Mouse (Mus musculus): ENCODE data around the gene Specc1.

- TF ChIP-seq SMC3 (IDR thresholded peaks at IDR 0.05; ENCODE audit: low read depth, low read length) (no peak), MEF2A (IDR thresholded peaks at IDR 0.05; ENCODE audit: borderline replicate concordance, low read depth, low read length) (no peak), JUND (conservative IDR thresholded peaks at IDR 0.05; ENCODE audit: low read depth, low read length) (no peak), ZMIZ1 (IDR thresholded peaks at IDR 0.05; ENCODE audit: low read depth, low read length) (no peak)
Measured at GRCm38 (mm10) chr11:61962684-61963083, 6.1 kb downstream of the Specc1 start.

Measured in CH12.LX (cell line).